Mouse (Mus musculus) myocyte (in vitro differentiated cells): ENCODE measurements at regions not wholly inside any gene's neighbourhood (a gene's known extent, or its start where the extent isn't known, plus 50 kb on each side); places are given as distances from the start of the nearest gene placed in this dataset.

Experiments used
- H3K27me3 ChIP-seq: one replicate; pipeline ENCODE4 v1.6.1; 2011; ENCODE audit not compliant: control insufficient read depth, insufficient read depth, insufficient read length
- H3K36me3 ChIP-seq: one replicate; pipeline ENCODE4 v1.6.1; 2011; ENCODE audit not compliant: control insufficient read depth, insufficient read depth
- H3K4me2 ChIP-seq: one replicate; pipeline ENCODE4 v1.6.1; 2011; ENCODE audit warnings: low read depth, control low read depth
- H3K4me3 ChIP-seq: one replicate; pipeline ENCODE4 v1.5.1; 2011; ENCODE audit warnings: mild to moderate bottlenecking, control low read depth, moderate library complexity
- H3K79me2 ChIP-seq: one replicate; pipeline ENCODE4 v1.6.1; 2011; ENCODE audit not compliant: control insufficient read depth, insufficient read depth
- H3ac ChIP-seq: one replicate; pipeline ENCODE4 v1.6.1; 2011; ENCODE audit not compliant: control insufficient read depth, insufficient read length
- CEBPB ChIP-seq: IDR thresholded peaks from 2 replicates; pipeline ENCODE4 v1.6.1; 2011; ENCODE audit warnings: mild to moderate bottlenecking, moderate library complexity; ENCODE audit not compliant: poor library complexity, insufficient read depth, severe bottlenecking
- E2F4 ChIP-seq: IDR thresholded peaks from one replicate; pipeline ENCODE4 v1.6.1; 2011; ENCODE audit warnings: mild to moderate bottlenecking, control low read depth, moderate library complexity; ENCODE audit not compliant: insufficient read depth
- MAX ChIP-seq: IDR thresholded peaks from one replicate; pipeline ENCODE4 v1.6.1; 2011; ENCODE audit warnings: low read depth, mild to moderate bottlenecking, control low read depth
- MYOD1 ChIP-seq, 3 experiments: IDR thresholded peaks; one replicate each; pipeline ENCODE4 v1.6.1; 2011; ENCODE audit warnings: control low read depth in 2 of 3, low read depth in 2 of 3, mild to moderate bottlenecking in 2 of 3, moderate library complexity in 1 of 3; ENCODE audit not compliant: insufficient read length in 2 of 3, control insufficient read depth in 1 of 3
- MYOG ChIP-seq, 3 experiments: IDR thresholded peaks; one replicate each; pipeline ENCODE4 v1.6.1; 2011; ENCODE audit warnings: control low read depth in 2 of 3, low read depth in 2 of 3, mild to moderate bottlenecking in 2 of 3; ENCODE audit not compliant: insufficient read length in 2 of 3, control insufficient read depth in 1 of 3, insufficient read depth in 1 of 3
- POLR2A ChIP-seq: IDR thresholded peaks from one replicate; pipeline ENCODE4 v1.6.1; 2011; ENCODE audit warnings: low read depth, mild to moderate bottlenecking, control low read depth, moderate library complexity; ENCODE audit not compliant: insufficient read length
- POLR2AphosphoS2 ChIP-seq: IDR thresholded peaks from one replicate; pipeline ENCODE4 v1.6.1; 2011; ENCODE audit warnings: low read depth, control low read depth; ENCODE audit not compliant: insufficient read length
- REST ChIP-seq: IDR thresholded peaks from one replicate; pipeline ENCODE4 v1.6.1; 2011; ENCODE audit warnings: mild to moderate bottlenecking, control low read depth, moderate library complexity; ENCODE audit not compliant: insufficient read depth, insufficient read length
- SRF ChIP-seq: IDR thresholded peaks from one replicate; pipeline ENCODE4 v1.6.1; 2011; ENCODE audit warnings: low read depth; ENCODE audit not compliant: control insufficient read depth, insufficient read length
- TCF12 ChIP-seq: IDR thresholded peaks from one replicate; pipeline ENCODE4 v1.6.1; 2011; ENCODE audit warnings: mild to moderate bottlenecking, control low read depth; ENCODE audit not compliant: poor library complexity, insufficient read depth, severe bottlenecking
- TCF3 ChIP-seq: IDR thresholded peaks from one replicate; pipeline ENCODE4 v1.6.1; 2011; ENCODE audit warnings: low read depth, control low read depth; ENCODE audit not compliant: insufficient read length
- USF1 ChIP-seq: IDR thresholded peaks from one replicate; pipeline ENCODE4 v1.6.1; 2011; ENCODE audit warnings: low read depth, mild to moderate bottlenecking, control low read depth, moderate library complexity

GRCm38 (mm10) chr17:13542856-13543255, 188.5 kb downstream of the Tcp10c start:
- Histone ChIP-seq H3K36me3 (no peaks in the 10 kb centered on the region), H3K4me2 (peak overlapping the region; percentile 38), H3K27me3 (no peaks in the 10 kb centered on the region), H3K79me2 (no peaks in the 10 kb centered on the region), H3K4me3 (no peak overlapping the region), H3ac (no peak overlapping the region)
- TF ChIP-seq TCF12 (no peak), MYOD1 (IDR thresholded peaks at IDR 0.05; ENCODE audit: control insufficient read depth in 1 of 3, insufficient read length in 2 of 3, low read depth in 2 of 3) (no peak), MAX (no peak), REST (no peak), POLR2AphosphoS2 (no peak), E2F4 (no peak), TCF3 (no peak), CEBPB (no peak), MYOG (IDR thresholded peaks at IDR 0.05; ENCODE audit: control insufficient read depth in 1 of 3, insufficient read depth in 1 of 3, insufficient read length in 2 of 3, low read depth in 2 of 3) (no peak), USF1 (no peak), POLR2A (no peak), SRF (no peak)

GRCm38 (mm10) chr17:13544036-13544795, 189.8 kb downstream of the Tcp10c start:
- H3K79me2 ChIP-seq: no peaks in the 10 kb centered on the region
- TF ChIP-seq SRF: no peak
- TF ChIP-seq CEBPB: no peak
- no peak for TF ChIP-seq TCF12
- TF ChIP-seq TCF3: no peak
- no peak for TF ChIP-seq USF1
- no peak for TF ChIP-seq MAX
- TF ChIP-seq POLR2A: no peak
- no peak for TF ChIP-seq E2F4
- TF ChIP-seq MYOG (IDR thresholded peaks at IDR 0.05; ENCODE audit: control insufficient read depth in 1 of 3, insufficient read depth in 1 of 3, insufficient read length in 2 of 3, low read depth in 2 of 3): no peak
- TF ChIP-seq MYOD1 (IDR thresholded peaks at IDR 0.05; ENCODE audit: control insufficient read depth in 1 of 3, insufficient read length in 2 of 3, low read depth in 2 of 3): no peak
- H3K4me2 ChIP-seq: no peak overlapping the region
- no peak overlapping the region for H3ac ChIP-seq
- no peak overlapping the region for H3K4me3 ChIP-seq
- no peaks in the 10 kb centered on the region for H3K27me3 ChIP-seq
- H3K36me3 ChIP-seq: no peaks in the 10 kb centered on the region

GRCm38 (mm10) chr17:13546249-13546648, 191.9 kb downstream of the Tcp10c start:
- Histone ChIP-seq H3ac (no peak overlapping the region), H3K79me2 (no peaks in the 10 kb centered on the region), H3K4me3 (no peak overlapping the region), H3K27me3 (no peaks in the 10 kb centered on the region), H3K4me2 (no peak overlapping the region), H3K36me3 (no peaks in the 10 kb centered on the region)
- no peak for TF ChIP-seq TCF12
- TF ChIP-seq CEBPB: no peak
- TF ChIP-seq MYOG (IDR thresholded peaks at IDR 0.05; ENCODE audit: control insufficient read depth in 1 of 3, insufficient read depth in 1 of 3, insufficient read length in 2 of 3, low read depth in 2 of 3): no peak
- TF ChIP-seq POLR2A: no peak
- no peak for TF ChIP-seq POLR2AphosphoS2
- no peak for TF ChIP-seq MAX
- TF ChIP-seq E2F4: no peak
- no peak for TF ChIP-seq SRF
- TF ChIP-seq MYOD1 (IDR thresholded peaks at IDR 0.05; ENCODE audit: control insufficient read depth in 1 of 3, insufficient read length in 2 of 3, low read depth in 2 of 3): no peak
- no peak for TF ChIP-seq USF1
- no peak for TF ChIP-seq REST
- no peak for TF ChIP-seq TCF3

GRCm38 (mm10) chr17:13546669-13547085, 192.3 kb downstream of the Tcp10c start:
- Histone ChIP-seq H3K4me3 (no peak overlapping the region), H3ac (no peak overlapping the region), H3K27me3 (no peaks in the 10 kb centered on the region), H3K4me2 (no peak overlapping the region), H3K36me3 (no peaks in the 10 kb centered on the region), H3K79me2 (no peaks in the 10 kb centered on the region)
- TF ChIP-seq POLR2A (no peak), CEBPB (no peak), POLR2AphosphoS2 (no peak), MYOG (IDR thresholded peaks at IDR 0.05; ENCODE audit: control insufficient read depth in 1 of 3, insufficient read depth in 1 of 3, insufficient read length in 2 of 3, low read depth in 2 of 3) (no peak), MAX (no peak), SRF (no peak), MYOD1 (IDR thresholded peaks at IDR 0.05; ENCODE audit: control insufficient read depth in 1 of 3, insufficient read length in 2 of 3, low read depth in 2 of 3) (no peak), USF1 (no peak), E2F4 (no peak), REST (no peak)
